ENCODE assay signal across 8 mouse cellular contexts in genomic region chr14:21968978-21969377, GRCm38 (mm10). TPM values are rescaled to one million over a fixed set of nuclear protein-coding genes. Genes with fewer than 3 reads are reported as not detected.
DNase-seq lines count a peak whose midpoint lies in the region; ATAC-seq and TF ChIP-seq lines count a peak whose summit lies in the region.

No protein-coding gene starts in this region.

- no peak for TF ChIP-seq POLR2A in ES-Bruce4 (IDR thresholded peaks at IDR 0.05; ENCODE audit: insufficient read depth, low read length)

- 5% methylated on average over 4 of the region's 4 CpGs for WGBS in forebrain, embryonic 13.5 days
- 12% methylated on average over 4 of the region's 4 CpGs for WGBS in hindbrain, embryonic 14.5 days
- 45% methylated on average over 4 of the region's 4 CpGs for WGBS in stomach, embryonic 14.5 days

- no peaks in the 10 kb centered on the region for H3K9me3 ChIP-seq in ES-Bruce4 (replicated peaks; ENCODE audit: control insufficient read depth, insufficient read depth, low read length, poor library complexity, severe bottlenecking)
- H3K9me3 ChIP-seq in forebrain, embryonic 13.5 days (replicated peaks), result peaks cover 5% of the 10 kb centered on the region; the same call in 1 of the 2 replicates
- H3K9me3 ChIP-seq in hindbrain, embryonic 14.5 days (ENCODE audit: control insufficient read depth, low read length), result no peaks in the 10 kb centered on the region
- H3K9me3 ChIP-seq in stomach, embryonic 14.5 days (ENCODE audit: control insufficient read depth, low read depth, low read length), result no peaks in the 10 kb centered on the region

- no peak overlapping the region for H3K9ac ChIP-seq in ES-Bruce4 (ENCODE audit: low read depth, poor library complexity, severe bottlenecking)
- no peak overlapping the region for H3K9ac ChIP-seq in forebrain, embryonic 13.5 days
- H3K9ac ChIP-seq in hindbrain, embryonic 14.5 days, result no peak overlapping the region
- 0 out of 2 replicates have a peak overlapping the region, but pooled peaks have one; percentile 18 for H3K9ac ChIP-seq in stomach, embryonic 14.5 days (replicated peaks; ENCODE audit: low read depth, low read length)

- TF ChIP-seq EP300 in ES-Bruce4 (IDR thresholded peaks at IDR 0.05; ENCODE audit: insufficient read depth, low read depth, low read length), result no peak

- H3K4me2 ChIP-seq in forebrain, embryonic 13.5 days, result no peak overlapping the region
- H3K4me2 ChIP-seq in hindbrain, embryonic 14.5 days (replicated peaks), result no peak overlapping the region
- H3K4me2 ChIP-seq in stomach, embryonic 14.5 days (replicated peaks; ENCODE audit: low read depth, low read length), result no peak overlapping the region

- peak; percentile 66 for DNase-seq in adrenal gland, adult 2 months
- DNase-seq in hindbrain, embryonic 14.5 days (ENCODE audit: low spot score), result peak; percentile 73
- DNase-seq in layer of hippocampus, postnatal 14 days (ENCODE audit: low spot score in 2 of 2), result peak; percentile 59 to 73
- DNase-seq in mesoderm, embryonic 11.5 days (ENCODE audit: low read depth, low spot score), result peak; percentile 88

- TF ChIP-seq CTCF in ES-Bruce4 (IDR thresholded peaks at IDR 0.05; ENCODE audit: low read depth, low read length), result peak; percentile 58

- H3K27me3 ChIP-seq in ES-Bruce4 (ENCODE audit: control insufficient read depth, insufficient read depth, low read length, poor library complexity, severe bottlenecking), result no peaks in the 10 kb centered on the region
- peaks cover 29% of the 10 kb centered on the region; the same call in 1 of the 2 replicates for H3K27me3 ChIP-seq in forebrain, embryonic 13.5 days
- H3K27me3 ChIP-seq in hindbrain, embryonic 14.5 days (ENCODE audit: control insufficient read depth, insufficient read depth, low read length), result no peaks in the 10 kb centered on the region
- no peaks in the 10 kb centered on the region for H3K27me3 ChIP-seq in stomach, embryonic 14.5 days (ENCODE audit: control insufficient read depth, insufficient read depth, low read length)

- no peak overlapping the region for H3K4me3 ChIP-seq in ES-Bruce4 (ENCODE audit: low read depth, low read length)
- H3K4me3 ChIP-seq in forebrain, embryonic 13.5 days, result no peak overlapping the region
- H3K4me3 ChIP-seq in hindbrain, embryonic 14.5 days (replicated peaks; ENCODE audit: low read length), result no peak overlapping the region
- no peak overlapping the region for H3K4me3 ChIP-seq in stomach, embryonic 14.5 days (ENCODE audit: low read depth, low read length)

- no peaks in the 10 kb centered on the region for H3K4me1 ChIP-seq in ES-Bruce4 (ENCODE audit: control insufficient read depth, insufficient read depth, low read length)
- H3K4me1 ChIP-seq in forebrain, embryonic 13.5 days, result peaks cover 13% of the 10 kb centered on the region
- H3K4me1 ChIP-seq in hindbrain, embryonic 14.5 days (replicated peaks; ENCODE audit: control insufficient read depth, insufficient read depth, low read length), result peaks cover 7% of the 10 kb centered on the region; the same call in 1 of the 2 replicates
- H3K4me1 ChIP-seq in stomach, embryonic 14.5 days (ENCODE audit: control insufficient read depth, insufficient read depth, low read length), result peaks cover 5% of the 10 kb centered on the region; the same call in 1 of the 2 replicates

- ATAC-seq in forebrain, embryonic 13.5 days, result peak; percentile 78
- peak; percentile 46; the same call in 1 of the 2 replicates for ATAC-seq in hindbrain, embryonic 14.5 days (ENCODE audit: low FRiP score)
- peak; percentile 71; the same call in 1 of the 2 replicates for ATAC-seq in stomach, embryonic 14.5 days (ENCODE audit: insufficient number of reproducible peaks, insufficient read depth, low FRiP score, low read depth)
- ATAC-seq in megakaryocyte-erythroid progenitor cell, adult 5-6 weeks (replicated peaks; ENCODE audit: low FRiP score, low TSS enrichment, poor library complexity, severe bottlenecking), result no peak

- H3K36me3 ChIP-seq in ES-Bruce4 (ENCODE audit: control insufficient read depth, insufficient read depth, low read length, poor library complexity, severe bottlenecking), result no peaks in the 10 kb centered on the region
- H3K36me3 ChIP-seq in forebrain, embryonic 13.5 days (ENCODE audit: poor library complexity, severe bottlenecking), result no peaks in the 10 kb centered on the region
- no peaks in the 10 kb centered on the region for H3K36me3 ChIP-seq in hindbrain, embryonic 14.5 days (replicated peaks; ENCODE audit: control insufficient read depth, insufficient read depth)
- H3K36me3 ChIP-seq in stomach, embryonic 14.5 days (ENCODE audit: control insufficient read depth, insufficient read depth, low read length), result no peaks in the 10 kb centered on the region

- H3K27ac ChIP-seq in ES-Bruce4 (ENCODE audit: insufficient read depth, low read length), result no peak overlapping the region
- H3K27ac ChIP-seq in forebrain, embryonic 13.5 days, result no peak overlapping the region
- no peak overlapping the region for H3K27ac ChIP-seq in hindbrain, embryonic 14.5 days
- H3K27ac ChIP-seq in stomach, embryonic 14.5 days (ENCODE audit: low read length), result no peak overlapping the region

RNA-seq across cellular contexts. Expression of gene Zfp503, which starts 20.4 kb away (rescaled TPM):
- 0.37 and 0.68 TPM in 2 replicates for polyA plus RNA-seq in ES-Bruce4 (2011; ENCODE audit: insufficient read depth, insufficient read length, low read depth, missing spikeins)
- 10 to 100 TPM; 19.4 to 34.1 TPM for total RNA-seq in adrenal gland, adult 2 months (2021)
- polyA plus RNA-seq in adrenal gland, adult 2 months (2012; rRNA removed), result 101 and 106 TPM in 2 replicates
- 6.1 and 7.7 TPM in 2 replicates for polyA plus RNA-seq in forebrain, embryonic 13.5 days (2015; fragmentation: Nextera tagmentation; extraction: Ambion mirVana)
- 9.3 and 11.6 TPM in 2 replicates for polyA plus RNA-seq in hindbrain, embryonic 14.5 days (2014; fragmentation: Nextera tagmentation; extraction: Ambion mirVana)
- 1 to 10 TPM; 2.9 TPM for total RNA-seq in layer of hippocampus, postnatal 14 days (2021)
- polyA plus RNA-seq in stomach, embryonic 14.5 days (2014; fragmentation: Nextera tagmentation; extraction: Ambion mirVana), result 15.2 and 17.0 TPM in 2 replicates
- total RNA-seq in megakaryocyte-erythroid progenitor cell, adult 5-6 weeks (2014; fragmentation: Nextera tagmentation), result not detected in 2 replicates
- not detected in 2 replicates for total RNA-seq in megakaryocyte-erythroid progenitor cell, adult 5-6 weeks (2017)

RNA-seq across cellular contexts. Expression of gene Lrmda, which starts 50.5 kb away (rescaled TPM):
- polyA plus RNA-seq in ES-Bruce4 (2011; ENCODE audit: insufficient read depth, insufficient read length, low read depth, missing spikeins), result not detected in 2 replicates
- total RNA-seq in adrenal gland, adult 2 months (2021), result 1 to 10 TPM; 2.7 to 8.6 TPM
- polyA plus RNA-seq in adrenal gland, adult 2 months (2012; rRNA removed), result 0.89 and 0.92 TPM in 2 replicates
- not detected in 2 replicates for polyA plus RNA-seq in forebrain, embryonic 13.5 days (2015; fragmentation: Nextera tagmentation; extraction: Ambion mirVana)
- 0.43 and 0.64 TPM in 2 replicates for polyA plus RNA-seq in hindbrain, embryonic 14.5 days (2014; fragmentation: Nextera tagmentation; extraction: Ambion mirVana)
- under 1 TPM in 1 of 2 experiments, not detected in 1; 0.95 TPM for total RNA-seq in layer of hippocampus, postnatal 14 days (2021)
- polyA plus RNA-seq in stomach, embryonic 14.5 days (2014; fragmentation: Nextera tagmentation; extraction: Ambion mirVana), result 0.46 and 1.1 TPM in 2 replicates
- total RNA-seq in megakaryocyte-erythroid progenitor cell, adult 5-6 weeks (2014; fragmentation: Nextera tagmentation), result 7.8 and 9.6 TPM in 2 replicates
- 3.4 and 6.4 TPM in 2 replicates for total RNA-seq in megakaryocyte-erythroid progenitor cell, adult 5-6 weeks (2017)
